Mouse (Mus musculus) E14TG2a.4 (cell line): ENCODE data around the gene Brwd3.

ENCODE experiments used
- CTCF ChIP-seq: conservative IDR thresholded peaks from 2 replicates; pipeline ENCODE4 v1.5.1; 2014; ENCODE audit warnings: low read length
- NANOG ChIP-seq: IDR thresholded peaks from 2 replicates; pipeline ENCODE4 v1.6.1; 2014; ENCODE audit warnings: borderline replicate concordance, low read length, mixed read lengths

GRCm38 (mm10) chrX:108833381-108834020 is 671 bp downstream of the Brwd3 start:
- TF ChIP-seq CTCF = no peak
- TF ChIP-seq NANOG = no peak
